In genomic region chr1:131882787-131883186, GRCm38 (mm10) we compare ENCODE assay signal across 10 mouse cellular contexts. TPM values are rescaled to one million over a fixed set of nuclear protein-coding genes. Genes with fewer than 3 reads are reported as not detected.
DNase-seq lines count a peak whose midpoint lies in the region; ATAC-seq lines count a peak whose summit lies in the region.
"Had no signal": no experiment of that assay in that cellular context is flagged by ENCODE, and none has a peak within 500 bp of the region (broad histone marks: within the 10 kb centered on the region; RNA-seq: fewer than 3 reads in every experiment).

No protein-coding gene starts in this region.

- no peak overlapping the region for H3K4me2 ChIP-seq in neural tube, embryonic 11.5 days (ENCODE audit: low read depth)
- no peak overlapping the region for H3K4me2 ChIP-seq in intestine, embryonic 15.5 days (replicated peaks)
- H3K4me2 ChIP-seq: heart, embryonic 13.5 days had no signal

- H3K4me3 ChIP-seq in neural tube, embryonic 11.5 days (ENCODE audit: low read depth, low read length), result no peak overlapping the region
- H3K4me3 ChIP-seq in intestine, embryonic 15.5 days (replicated peaks), result no peak overlapping the region
- H3K4me3 ChIP-seq: heart, embryonic 13.5 days had no signal

- no peaks in the 10 kb centered on the region for H3K9me3 ChIP-seq in neural tube, embryonic 11.5 days (ENCODE audit: control insufficient read depth, low read length)
- no peaks in the 10 kb centered on the region for H3K9me3 ChIP-seq in intestine, embryonic 15.5 days
- H3K9me3 ChIP-seq: heart, embryonic 13.5 days had no signal

- DNase-seq in cerebellum, postnatal 10 days, result peak; percentile 22 to 35
- DNase-seq in cerebellum, adult 8-10 months, result no peak
- peak; percentile 20 for DNase-seq in neural tube, embryonic 11.5 days (ENCODE audit: low spot score)
- no peak for DNase-seq in neural tube, embryonic 10.5 days (ENCODE audit: extremely low spot score, low spot score)
- DNase-seq in lung, postnatal 10 days, result peak; percentile 8
- DNase-seq in thymus, postnatal 4 days, result peak; percentile 69
- no peak for DNase-seq in adipocyte (ENCODE audit: low spot score)

- WGBS in neural tube, embryonic 11.5 days, result 61% methylated on average over 2 of the region's 2 CpGs
- 56% methylated on average over 2 of the region's 2 CpGs for WGBS in intestine, embryonic 15.5 days

- no peaks in the 10 kb centered on the region for H3K36me3 ChIP-seq in neural tube, embryonic 11.5 days (ENCODE audit: control insufficient read depth, insufficient read depth, low read length)
- no peaks in the 10 kb centered on the region for H3K36me3 ChIP-seq in intestine, embryonic 15.5 days
- H3K36me3 ChIP-seq: heart, embryonic 13.5 days had no signal

- ATAC-seq in neural tube, embryonic 11.5 days (ENCODE audit: insufficient read depth, low FRiP score, low TSS enrichment), result no peak
- ATAC-seq in intestine, embryonic 15.5 days, result no peak

- H3K9ac ChIP-seq in neural tube, embryonic 11.5 days (ENCODE audit: low read length), result no peak overlapping the region
- H3K9ac ChIP-seq in intestine, embryonic 15.5 days, result no peak overlapping the region
- H3K9ac ChIP-seq: heart, embryonic 13.5 days had no signal

- no peak overlapping the region for H3K27ac ChIP-seq in neural tube, embryonic 11.5 days (ENCODE audit: low read depth, low read length)
- no peak overlapping the region for H3K27ac ChIP-seq in intestine, embryonic 15.5 days
- H3K27ac ChIP-seq: heart, embryonic 13.5 days; macrophage had no signal

- no peaks in the 10 kb centered on the region for H3K4me1 ChIP-seq in neural tube, embryonic 11.5 days (ENCODE audit: control insufficient read depth, insufficient read depth, low read length)
- H3K4me1 ChIP-seq in intestine, embryonic 15.5 days (replicated peaks), result no peaks in the 10 kb centered on the region
- H3K4me1 ChIP-seq: heart, embryonic 13.5 days had no signal

- H3K27me3 ChIP-seq in neural tube, embryonic 11.5 days (ENCODE audit: control insufficient read depth, insufficient read depth, low read length), result no peaks in the 10 kb centered on the region
- H3K27me3 ChIP-seq in intestine, embryonic 15.5 days (replicated peaks), result no peaks in the 10 kb centered on the region
- H3K27me3 ChIP-seq: heart, embryonic 13.5 days had no signal

RNA-seq across cellular contexts. Expression of gene Rab29, which starts 15.8 kb away (rescaled TPM):
- 10.3 and 10.4 TPM in 2 replicates for polyA plus RNA-seq in neural tube, embryonic 11.5 days (2014; fragmentation: Nextera tagmentation; extraction: Ambion mirVana)
- polyA plus RNA-seq in intestine, embryonic 15.5 days (2015; fragmentation: Nextera tagmentation; extraction: Ambion mirVana), result 19.4 and 21.6 TPM in 2 replicates

RNA-seq across cellular contexts. Expression of gene Nucks1, which starts 27.5 kb away (rescaled TPM):
- polyA plus RNA-seq in neural tube, embryonic 11.5 days (2014; fragmentation: Nextera tagmentation; extraction: Ambion mirVana), result 50.6 and 54.6 TPM in 2 replicates
- polyA plus RNA-seq in intestine, embryonic 15.5 days (2015; fragmentation: Nextera tagmentation; extraction: Ambion mirVana), result 60.7 and 69.7 TPM in 2 replicates

RNA-seq across cellular contexts. Expression of gene Slc41a1, which starts 55.5 kb away (rescaled TPM):
- polyA plus RNA-seq in neural tube, embryonic 11.5 days (2014; fragmentation: Nextera tagmentation; extraction: Ambion mirVana), result 9.3 and 10.2 TPM in 2 replicates
- 10.5 and 10.7 TPM in 2 replicates for polyA plus RNA-seq in intestine, embryonic 15.5 days (2015; fragmentation: Nextera tagmentation; extraction: Ambion mirVana)

Comparison
In these comparisons a context has a peak if more than half of its experiments do, and no peak if none do; other contexts are left out.
1. DNase-seq: peak in cerebellum, postnatal 10 days (2 of 2), neural tube, embryonic 11.5 days (single experiment), lung, postnatal 10 days (single experiment) and thymus, postnatal 4 days (single experiment); none in cerebellum, adult 8-10 months (single experiment), neural tube, embryonic 10.5 days (single experiment) and adipocyte (single experiment).